Mouse (Mus musculus) midbrain, postnatal 0 days (tissue): ENCODE measurements at regions not wholly inside any gene's neighbourhood (a gene's known extent, or its start where the extent isn't known, plus 50 kb on each side); places are given as distances from the start of the nearest gene placed in this dataset.

Experiments
- ATAC-seq: fragments of 200-750 bp; cut with Nextera tagmentation; 2 replicates; pipeline ENCODE4 v1.8.0; 2017; ENCODE audit warnings: moderate number of reproducible peaks, mild to moderate bottlenecking, moderate TSS enrichment, moderate library complexity; ENCODE audit not compliant: low FRiP score
- DNase-seq: peaks from one replicate; pipeline ENCODE4 v3.0.0-alpha.2; 2015; ENCODE audit warnings: low spot score
- H3K27ac ChIP-seq: fragments of 300-500 bp; sonication (generic); 2 replicates; pipeline ENCODE4 v1.5.1; 2014; ENCODE audit warnings: low read depth, mild to moderate bottlenecking, low read length, mixed read lengths
- H3K27me3 ChIP-seq: fragments of 300-500 bp; sonication (generic); 2 replicates; pipeline ENCODE4 v1.6.1; 2014; ENCODE audit warnings: low read length, control low read depth, mixed read lengths; ENCODE audit not compliant: insufficient read depth
- H3K36me3 ChIP-seq: fragments of 300-500 bp; sonication (generic); 2 replicates; pipeline ENCODE4 v1.6.1; 2014; ENCODE audit warnings: low read length, control low read depth, mixed read lengths; ENCODE audit not compliant: insufficient read depth
- H3K4me1 ChIP-seq: fragments of 300-500 bp; sonication (generic); 2 replicates; pipeline ENCODE4 v1.6.1; 2014; ENCODE audit warnings: mild to moderate bottlenecking, control low read depth, antibody characterized with exemption, low read length, mixed read lengths; ENCODE audit not compliant: insufficient read depth
- H3K4me2 ChIP-seq: fragments of 300-500 bp; sonication (generic); 2 replicates; pipeline ENCODE4 v1.6.1; 2014; ENCODE audit warnings: low read depth, mild to moderate bottlenecking, low read length, mixed read lengths; ENCODE audit not compliant: poor library complexity, severe bottlenecking
- H3K4me3 ChIP-seq: fragments of 300-500 bp; sonication (generic); 2 replicates; pipeline ENCODE4 v1.5.1; 2014; ENCODE audit warnings: low read depth, mild to moderate bottlenecking, low read length, moderate library complexity
- H3K9ac ChIP-seq: fragments of 300-500 bp; sonication (generic); replicated peaks from 2 replicates; pipeline ENCODE4 v1.6.1; 2014; ENCODE audit warnings: mild to moderate bottlenecking, low read length, moderate library complexity, mixed read lengths; ENCODE audit not compliant: poor library complexity, severe bottlenecking
- H3K9me3 ChIP-seq: fragments of 300-500 bp; sonication (generic); 2 replicates; pipeline ENCODE4 v1.6.1; 2016; ENCODE audit warnings: low read length, control low read depth
- CTCF ChIP-seq: IDR thresholded peaks from 2 replicates; pipeline ENCODE4 v1.5.1; 2016; ENCODE audit warnings: antibody characterized with exemption, mild to moderate bottlenecking
- WGBS: fragments of 180-500 bp; shearing (Covaris S2); extraction: QIAGEN DNeasy Blood & Tissue Kit; methylation state at CpG from one replicate; pipeline ENCODE4 v1.1.7; 2014; 5-methylcytosine and 5-hydroxymethylcytosine counted together

GRCm38 (mm10) chr13:119145713-119146112, 282.7 kb upstream of the Paip1 start:
- Histone ChIP-seq H3K9me3 (no peaks in the 10 kb centered on the region), H3K27me3 (no peaks in the 10 kb centered on the region), H3K36me3 (no peaks in the 10 kb centered on the region), H3K27ac (no peak overlapping the region), H3K4me3 (no peak overlapping the region), H3K9ac (no peak overlapping the region), H3K4me2 (no peak overlapping the region), H3K4me1 (no peaks in the 10 kb centered on the region)
- no peak for ATAC-seq
- 78% methylated on average over 4 of the region's 4 CpGs for WGBS
- no peak for DNase-seq
- TF ChIP-seq CTCF = no peak

GRCm38 (mm10) chr13:119147701-119148100, 280.7 kb upstream of the Paip1 start:
- TF ChIP-seq CTCF = no peak
- no peak for ATAC-seq
- WGBS = 90% methylated on average over 3 of the region's 3 CpGs
- no peaks in the 10 kb centered on the region for H3K36me3 ChIP-seq
- no peak overlapping the region for H3K4me3 ChIP-seq
- no peak for DNase-seq
- no peaks in the 10 kb centered on the region for H3K4me1 ChIP-seq
- no peak overlapping the region for H3K27ac ChIP-seq
- H3K4me2 ChIP-seq = no peak overlapping the region
- H3K9ac ChIP-seq = no peak overlapping the region
- H3K27me3 ChIP-seq = no peaks in the 10 kb centered on the region
- H3K9me3 ChIP-seq = no peaks in the 10 kb centered on the region

GRCm38 (mm10) chr13:119149141-119149540, 279.3 kb upstream of the Paip1 start:
- ATAC-seq = 0 out of 2 replicates have a peak, but pooled peaks have one; percentile 13
- no peak overlapping the region for H3K27ac ChIP-seq
- H3K9ac ChIP-seq = no peak overlapping the region
- H3K9me3 ChIP-seq = no peaks in the 10 kb centered on the region
- H3K4me2 ChIP-seq = no peak overlapping the region
- no peaks in the 10 kb centered on the region for H3K36me3 ChIP-seq
- H3K4me3 ChIP-seq = no peak overlapping the region
- no peak for DNase-seq
- 86% methylated on average over 4 of the region's 4 CpGs for WGBS
- no peaks in the 10 kb centered on the region for H3K27me3 ChIP-seq
- TF ChIP-seq CTCF = no peak
- no peaks in the 10 kb centered on the region for H3K4me1 ChIP-seq

GRCm38 (mm10) chr13:119150847-119151548, 277.4 kb upstream of the Paip1 start:
- H3K4me3 ChIP-seq = no peak overlapping the region
- no peaks in the 10 kb centered on the region for H3K4me1 ChIP-seq
- no peaks in the 10 kb centered on the region for H3K36me3 ChIP-seq
- 90% methylated on average over 4 of the region's 4 CpGs for WGBS
- no peak overlapping the region for H3K4me2 ChIP-seq
- no peak for TF ChIP-seq CTCF
- no peak for ATAC-seq
- no peaks in the 10 kb centered on the region for H3K27me3 ChIP-seq
- no peaks in the 10 kb centered on the region for H3K9me3 ChIP-seq
- H3K27ac ChIP-seq = no peak overlapping the region
- no peak overlapping the region for H3K9ac ChIP-seq
- DNase-seq = no peak

GRCm38 (mm10) chr13:119177753-119178152, 250.6 kb upstream of the Paip1 start:
- Histone ChIP-seq H3K4me2 (no peak overlapping the region), H3K36me3 (no peaks in the 10 kb centered on the region), H3K27ac (no peak overlapping the region), H3K9ac (no peak overlapping the region), H3K27me3 (no peaks in the 10 kb centered on the region), H3K4me1 (no peaks in the 10 kb centered on the region), H3K9me3 (no peaks in the 10 kb centered on the region), H3K4me3 (no peak overlapping the region)
- DNase-seq (no peak), ATAC-seq (no peak)
- 81% methylated on average over 4 of the region's 4 CpGs for WGBS
- no peak for TF ChIP-seq CTCF

GRCm38 (mm10) chr13:119178212-119178611, 250.2 kb upstream of the Paip1 start:
- H3K4me2 ChIP-seq = no peak overlapping the region
- no peak overlapping the region for H3K9ac ChIP-seq
- no peak overlapping the region for H3K4me3 ChIP-seq
- H3K4me1 ChIP-seq = no peaks in the 10 kb centered on the region
- no peak for TF ChIP-seq CTCF
- H3K36me3 ChIP-seq = no peaks in the 10 kb centered on the region
- WGBS = 76% methylated on average over 5 of the region's 5 CpGs
- no peak overlapping the region for H3K27ac ChIP-seq
- DNase-seq = no peak
- no peak for ATAC-seq
- no peaks in the 10 kb centered on the region for H3K9me3 ChIP-seq
- no peaks in the 10 kb centered on the region for H3K27me3 ChIP-seq
